In genomic region chr4:32165918-32166528, GRCm38 (mm10) we compare ENCODE assay signal across 14 mouse cellular contexts.
DNase-seq lines count a peak whose midpoint lies in the region; ATAC-seq and TF ChIP-seq lines count a peak whose summit lies in the region.
"Had no signal": no experiment of that assay in that cellular context is flagged by ENCODE, and none has a peak within 500 bp of the region (broad histone marks: within the 10 kb centered on the region; RNA-seq: fewer than 3 reads in every experiment).

No protein-coding gene starts in this region.

- WGBS in lung, embryonic 15.5 days = 39% methylated on average over 12 of the region's 12 CpGs

- H3K36me3 ChIP-seq in lung, embryonic 15.5 days = no peaks in the 10 kb centered on the region
- peaks cover 0 to 8% of the 10 kb centered on the region in 2 experiments; a peak in 2 of 4 replicates for H3K36me3 ChIP-seq in MEL (ENCODE audit: control insufficient read depth in 1 of 2, insufficient read depth in 2 of 2, low read length in 2 of 2)
- H3K36me3 ChIP-seq: heart, embryonic 12.5 days had no signal

- no peak for ATAC-seq in lung, embryonic 15.5 days (ENCODE audit: borderline replicate concordance, extremely low read depth, low FRiP score, low TSS enrichment)
- ATAC-seq: midbrain, embryonic 16.5 days had no signal

- H3K9me3 ChIP-seq in lung, embryonic 15.5 days = no peaks in the 10 kb centered on the region
- no peaks in the 10 kb centered on the region for H3K9me3 ChIP-seq in MEL (replicated peaks; ENCODE audit: insufficient read depth, low read length)
- H3K9me3 ChIP-seq: heart, embryonic 12.5 days had no signal

- DNase-seq in lung, adult 18-20 months = no peak
- DNase-seq in CD4-positive helper T cell, adult 2 months (ENCODE audit: low read depth, low spot score) = peak; percentile 49
- DNase-seq in MEL (ENCODE audit: low read depth, low spot score) = peak; percentile 24
- peak; percentile 47 for DNase-seq in thymus, postnatal 0 days (ENCODE audit: low spot score)
- no peak for DNase-seq in cerebellum, adult 11-12 months
- DNase-seq in left cerebral cortex, postnatal 14 days (ENCODE audit: low spot score in 2 of 2) = no peak
- DNase-seq: cerebellum, adult 2 months; heart, postnatal 36 days had no signal

- no peak for TF ChIP-seq POLR2A in MEL (IDR thresholded peaks at IDR 0.05; ENCODE audit: control insufficient read depth in 1 of 2, insufficient read depth in 1 of 2, low read depth in 1 of 2, low read length in 2 of 2, poor library complexity in 1 of 2)

- TF ChIP-seq EP300 in MEL (IDR thresholded peaks at IDR 0.05; ENCODE audit: low read depth in 1 of 2, low read length in 2 of 2) = no peak

- H3K27ac ChIP-seq in lung, embryonic 15.5 days = peak overlapping the region; percentile 78
- H3K27ac ChIP-seq in MEL (ENCODE audit: control insufficient read depth, low read depth, low read length) = no peak overlapping the region
- H3K27ac ChIP-seq: kidney, postnatal 0 days; stomach, postnatal 0 days had no signal

- no peak overlapping the region for H3K9ac ChIP-seq in lung, embryonic 15.5 days
- peak overlapping the region; percentile 37 for H3K9ac ChIP-seq in MEL (ENCODE audit: control insufficient read depth, low read depth, low read length, poor library complexity, severe bottlenecking)
- H3K9ac ChIP-seq: heart, embryonic 12.5 days had no signal

- H3K4me3 ChIP-seq in lung, embryonic 15.5 days = no peak overlapping the region
- peak overlapping the region; percentile 42 to 62; a peak in 3 of 4 replicates for H3K4me3 ChIP-seq in MEL (ENCODE audit: control insufficient read depth in 1 of 2, insufficient read depth in 1 of 2, low read depth in 2 of 2, low read length in 2 of 2)
- H3K4me3 ChIP-seq: heart, embryonic 12.5 days had no signal

- peak overlapping the region; percentile 14; the same call in 1 of the 2 replicates for H3K4me2 ChIP-seq in lung, embryonic 15.5 days
- H3K4me2 ChIP-seq: heart, embryonic 12.5 days; liver, embryonic 11.5 days had no signal

- intact Hi-C loops in left cerebral cortex, postnatal 14 days (cut with DNase I) = no loop called here

- peaks cover 25% of the 10 kb centered on the region for H3K4me1 ChIP-seq in lung, embryonic 15.5 days
- H3K4me1 ChIP-seq in MEL (ENCODE audit: control insufficient read depth in 1 of 2, insufficient read depth in 2 of 2, low read length in 2 of 2) = peaks cover 5 to 19% of the 10 kb centered on the region in 2 experiments

- TF ChIP-seq CTCF in MEL (IDR thresholded peaks at IDR 0.05 in 2 of 3, conservative IDR thresholded peaks at IDR 0.05 in 1 of 3; ENCODE audit: control insufficient read depth in 1 of 3, insufficient read depth in 1 of 3, low read depth in 2 of 3, low read length in 3 of 3, poor library complexity in 1 of 3, severe bottlenecking in 1 of 3) = no peak

- no peaks in the 10 kb centered on the region for H3K27me3 ChIP-seq in lung, embryonic 15.5 days
- H3K27me3 ChIP-seq in MEL (ENCODE audit: control insufficient read depth in 1 of 2, insufficient read depth in 2 of 2, low read length in 2 of 2) = no peaks in the 10 kb centered on the region
- H3K27me3 ChIP-seq: heart, embryonic 12.5 days had no signal

- H3K79me2 ChIP-seq in MEL (ENCODE audit: control insufficient read depth, insufficient read depth, low read length, poor library complexity) = peaks cover 2% of the 10 kb centered on the region

- TF ChIP-seq RAD21 in MEL (IDR thresholded peaks at IDR 0.05; ENCODE audit: low read depth, low read length) = no peak

TF ChIP-seq in MEL, 35 proteins besides CTCF, POLR2A, EP300 and RAD21:
- TF ChIP-seq ZKSCAN1 (IDR thresholded peaks at IDR 0.05; ENCODE audit: low read depth, low read length) = no peak
- TF ChIP-seq SIN3A (IDR thresholded peaks at IDR 0.05; ENCODE audit: low read length) = no peak
- TF ChIP-seq SMC3 (IDR thresholded peaks at IDR 0.05; ENCODE audit: low read depth, low read length) = no peak
- TF ChIP-seq JUND (IDR thresholded peaks at IDR 0.05; ENCODE audit: low read depth, low read length) = no peak
- no peak for TF ChIP-seq TAL1 (IDR thresholded peaks at IDR 0.05; ENCODE audit: low read length)
- no peak for TF ChIP-seq ZNF384 (IDR thresholded peaks at IDR 0.05; ENCODE audit: low read depth, low read length)
- no peak for TF ChIP-seq POLR2AphosphoS2 (IDR thresholded peaks at IDR 0.05; ENCODE audit: low read length)
- no peak for TF ChIP-seq MXI1 (IDR thresholded peaks at IDR 0.05; ENCODE audit: low read depth, low read length)
- no peak for TF ChIP-seq GATA1 (IDR thresholded peaks at IDR 0.05; ENCODE audit: low read depth, low read length)
- TF ChIP-seq CHD2 (IDR thresholded peaks at IDR 0.05; ENCODE audit: low read length) = no peak
- TF ChIP-seq MYC (IDR thresholded peaks at IDR 0.05; ENCODE audit: low read depth, low read length) = no peak
- no peak for TF ChIP-seq POLR2AphosphoS5 (IDR thresholded peaks at IDR 0.05; ENCODE audit: borderline replicate concordance, low read depth, low read length)
- TF ChIP-seq ZMIZ1 (IDR thresholded peaks at IDR 0.05; ENCODE audit: low read depth, low read length) = no peak
- no peak for TF ChIP-seq HCFC1 (IDR thresholded peaks at IDR 0.05; ENCODE audit: low read depth, low read length)
- TF ChIP-seq RCOR1 (IDR thresholded peaks at IDR 0.05; ENCODE audit: low read depth, low read length) = no peak

Comparison
In these comparisons a context has a peak if more than half of its experiments do, and no peak if none do; other contexts are left out.
1. DNase-seq: peak in CD4-positive helper T cell, adult 2 months (single experiment), MEL (single experiment) and thymus, postnatal 0 days (single experiment); none in lung, adult 18-20 months (0 of 2), cerebellum, adult 11-12 months (single experiment) and left cerebral cortex, postnatal 14 days (0 of 2).